Mouse (Mus musculus) left cerebral cortex, postnatal 25 days (tissue): Measurements from ENCODE around the gene Smarca4. TPM values are rescaled to one million over a fixed set of nuclear protein-coding genes. Genes with fewer than 3 reads are reported as not detected.
"Not testable (repeated sequence)": the region's sequence is repeated elsewhere in the genome, so short reads cannot be mapped to it uniquely, and the experiment has no call there.

Experiments
- DNase-seq, 2 experiments: peaks; one replicate each; pipeline ENCODE4 v3.0.0; 2022; ENCODE audit warnings: low spot score in 2 of 2, mixed read lengths in 1 of 2
- intact Hi-C: fragments of 180-260 bp; cut with DNase I; formaldehyde crosslinking; loops from one replicate; pipeline ENCODE4 v1.15.1; 2025
- total RNA-seq, 2 experiments: library from RNA; stranded (reverse); gene quantifications; 2 replicates each; pipeline ENCODE4 v1.2.3; 2021

The Smarca4 gene
- 100 to 1,000 TPM; 117 to 118 TPM for total RNA-seq

- intact Hi-C loops, result loop anchor here (5.0 kb wide), 1 partner anchor 302 kb away; the partner anchor contains the start of gene Rab3d
- peak; percentile 100 for DNase-seq
Observed at GRCm38 (mm10) chr9:21615617-21616231, at the start of gene Smarca4. Gene Smarca4 (plus strand): TSS chr9:21616169.

- intact Hi-C loops, result no loop called here
Observed at GRCm38 (mm10) chr9:21566538-21566937, 49.4 kb upstream of the Smarca4 start.

GRCm38 (mm10) chr9:21567051-21567450, 48.9 kb upstream of the Smarca4 start:
- DNase-seq, result no peak
- intact Hi-C loops, result no loop called here

More at GRCm38 (mm10) chr9:21566538-21566937, 49.4 kb upstream of the Smarca4 start:
- DNase-seq, result no peak

GRCm38 (mm10) chr9:21568657-21569255, 47.2 kb upstream of the Smarca4 start:
- intact Hi-C loops, result no loop called here

GRCm38 (mm10) chr9:21574012-21574801, 41.8 kb upstream of the Smarca4 start:
- intact Hi-C loops, result no loop called here
- no peak for DNase-seq

More at GRCm38 (mm10) chr9:21568657-21569255, 47.2 kb upstream of the Smarca4 start:
- no peak for DNase-seq

GRCm38 (mm10) chr9:21575253-21575652, 40.7 kb upstream of the Smarca4 start:
- no peak for DNase-seq
- intact Hi-C loops, result no loop called here

- intact Hi-C loops, result no loop called here
- no peak for DNase-seq
Observed at GRCm38 (mm10) chr9:21576286-21576685, 39.7 kb upstream of the Smarca4 start.

- no peak for DNase-seq
- intact Hi-C loops, result no loop called here
Observed at GRCm38 (mm10) chr9:21578226-21578625, 37.7 kb upstream of the Smarca4 start.

- intact Hi-C loops, result no loop called here
- no peak for DNase-seq
Observed at GRCm38 (mm10) chr9:21585401-21585800, 30.6 kb upstream of the Smarca4 start.

- intact Hi-C loops, result no loop called here
- DNase-seq, result peak in 1 of 2 experiments; percentile 36
Observed at GRCm38 (mm10) chr9:21587678-21588349, 28.2 kb upstream of the Smarca4 start.

GRCm38 (mm10) chr9:21588350-21588749, 27.6 kb upstream of the Smarca4 start:
- no peak for DNase-seq
- intact Hi-C loops, result no loop called here

- DNase-seq, result no peak
- intact Hi-C loops, result no loop called here
Observed at GRCm38 (mm10) chr9:21589538-21589937, 26.4 kb upstream of the Smarca4 start.

GRCm38 (mm10) chr9:21591127-21591830, 24.7 kb upstream of the Smarca4 start:
- DNase-seq, result no peak
- intact Hi-C loops, result no loop called here

GRCm38 (mm10) chr9:21591831-21592702, 23.9 kb upstream of the Smarca4 start:
- DNase-seq, result no peak

GRCm38 (mm10) chr9:21592703-21593121, 23.3 kb upstream of the Smarca4 start, which contains the start of the genes Timm29 and Yipf2:
Gene Timm29 (plus strand): TSS chr9:21592722.
Gene Yipf2 (minus strand): TSS chr9:21592828.
- peak; percentile 94 to 98 for DNase-seq
- intact Hi-C loops, result loop anchor here (2.0 kb wide), 1 partner anchor 46 kb away; the partner anchor contains the start of gene Carm1

More at GRCm38 (mm10) chr9:21591831-21592702, 23.9 kb upstream of the Smarca4 start:
- intact Hi-C loops, result loop anchor here (2.0 kb wide), 1 partner anchor 45 kb away; the partner anchor contains the start of gene Carm1

- intact Hi-C loops, result loop anchor here (2.0 kb wide), 1 partner anchor 46 kb away; the partner anchor contains the start of gene Carm1
- peak; percentile 77 to 81 for DNase-seq
Observed at GRCm38 (mm10) chr9:21593122-21593721, 22.7 kb upstream of the Smarca4 start.

GRCm38 (mm10) chr9:21594350-21594749, 21.6 kb upstream of the Smarca4 start:
- DNase-seq, result peak in 1 of 2 experiments; percentile 71
- intact Hi-C loops, result not testable (repeated sequence)
